Mouse (Mus musculus) heart, postnatal 0 days (tissue): ENCODE results near the gene Fgd3. TPM values are rescaled to one million over a fixed set of nuclear protein-coding genes. Genes with fewer than 3 reads are reported as not detected.

Experiments
- ATAC-seq: fragments of 200-750 bp; cut with Nextera tagmentation; 2 replicates; pipeline ENCODE4 v1.8.0; 2017; ENCODE audit warnings: low read depth, moderate number of reproducible peaks, moderate library complexity; ENCODE audit not compliant: insufficient read depth
- DNase-seq: peaks from one replicate; pipeline ENCODE4 v3.0.0-alpha.2; 2016; ENCODE audit warnings: low spot score
- H3K27ac ChIP-seq: fragments of 300-500 bp; sonication (generic); 2 replicates; pipeline ENCODE4 v1.5.1; 2014; ENCODE audit warnings: low read depth, mild to moderate bottlenecking
- H3K27me3 ChIP-seq: fragments of 300-500 bp; sonication (generic); 2 replicates; pipeline ENCODE4 v1.6.1; 2014; ENCODE audit warnings: low read length, mixed read lengths; ENCODE audit not compliant: control insufficient read depth, insufficient read depth
- H3K36me3 ChIP-seq: fragments of 300-500 bp; sonication (generic); replicated peaks from 2 replicates; pipeline ENCODE4 v1.6.1; 2014; ENCODE audit warnings: low read length, mixed read lengths; ENCODE audit not compliant: control insufficient read depth, insufficient read depth
- H3K4me1 ChIP-seq: fragments of 300-500 bp; sonication (generic); 2 replicates; pipeline ENCODE4 v1.6.1; 2014; ENCODE audit warnings: antibody characterized with exemption; ENCODE audit not compliant: control insufficient read depth, insufficient read depth
- H3K4me2 ChIP-seq: fragments of 300-500 bp; sonication (generic); 2 replicates; pipeline ENCODE4 v1.6.1; 2014; ENCODE audit warnings: low read depth, mild to moderate bottlenecking, low read length, moderate library complexity
- H3K4me3 ChIP-seq: fragments of 300-500 bp; sonication (generic); 2 replicates; pipeline ENCODE4 v1.5.1; 2014; ENCODE audit warnings: low read depth, low read length
- H3K9ac ChIP-seq: fragments of 300-500 bp; sonication (generic); replicated peaks from 2 replicates; pipeline ENCODE4 v1.6.1; 2014; ENCODE audit warnings: low read depth, low read length, mixed read lengths
- H3K9me3 ChIP-seq: fragments of 300-500 bp; sonication (generic); replicated peaks from 2 replicates; pipeline ENCODE4 v1.6.1; 2016; ENCODE audit warnings: low read length; ENCODE audit not compliant: control insufficient read depth
- CTCF ChIP-seq: IDR thresholded peaks from 2 replicates; pipeline ENCODE4 v1.5.1; 2016; ENCODE audit warnings: antibody characterized with exemption, control low read depth, low read depth
- EP300 ChIP-seq: IDR thresholded peaks from 2 replicates; pipeline ENCODE4 v1.6.1; 2016; ENCODE audit warnings: antibody characterized with exemption, low read depth
- WGBS: fragments of 180-500 bp; shearing (Covaris S2); extraction: QIAGEN DNeasy Blood & Tissue Kit; methylation state at CpG from one replicate; pipeline ENCODE4 v1.1.7; 2014; 5-methylcytosine and 5-hydroxymethylcytosine counted together
- polyA plus RNA-seq: library from polyadenylated mRNA; unstranded; fragments of >200 nt; fragmentation: Nextera tagmentation; extraction: Ambion mirVana; gene quantifications from 2 replicates; pipeline ENCODE4 v1.2.1, GENCODE M21; 2015
- total RNA-seq: library from RNA; depleted of rRNA; stranded (reverse); fragments of >200 nt; gene quantifications from 2 replicates; pipeline ENCODE4 v1.2.3, GENCODE M21; 2014; ENCODE audit warnings: low replicate concordance

Fgd3 gene
- total and polyA plus RNA-seq, 2 experiments from 2014 or later: 0.05 to 1.6 TPM

DNA sequence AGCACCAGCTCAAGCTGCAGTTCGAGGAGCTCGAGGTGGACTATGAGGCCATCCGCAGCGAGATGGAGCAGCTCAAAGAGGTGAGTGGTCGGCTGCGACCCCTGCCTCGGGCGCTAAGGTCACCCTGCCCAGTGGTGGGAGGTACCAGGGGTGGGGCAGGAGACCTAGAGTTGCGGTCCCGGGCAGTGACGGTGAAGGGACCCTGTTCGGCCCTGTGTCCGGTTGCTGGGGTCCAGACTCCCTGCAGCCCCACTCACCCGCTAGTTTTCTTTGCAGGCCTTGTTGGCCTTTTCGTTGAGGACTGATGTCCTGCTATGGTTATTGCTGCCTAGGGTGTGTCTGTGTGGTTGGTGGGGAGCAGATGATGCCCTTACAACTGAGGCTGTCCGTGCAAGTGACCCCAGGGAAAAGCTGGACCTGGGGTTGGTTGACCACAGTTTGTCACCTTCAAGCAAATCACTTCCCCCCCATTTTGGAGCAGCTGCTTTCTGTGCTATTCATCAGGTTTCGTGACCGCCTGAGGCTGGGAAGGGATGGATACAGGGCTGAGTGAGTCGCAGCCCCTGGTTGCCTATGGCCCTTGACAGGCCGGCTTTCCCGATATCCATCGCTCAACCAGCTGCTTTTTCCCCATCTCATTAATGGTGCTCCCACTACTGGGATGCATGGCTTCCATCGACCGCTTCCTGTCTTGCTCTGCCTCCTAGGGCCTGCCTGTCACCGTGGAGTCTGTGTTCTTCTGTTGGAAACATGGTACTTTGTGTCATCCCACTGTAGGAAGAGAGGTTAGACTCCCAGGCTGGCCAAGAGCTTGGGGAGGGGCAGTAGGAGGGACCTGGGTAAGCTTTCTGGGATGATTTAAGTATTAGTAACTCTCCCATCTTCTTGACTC, 22.0 kb upstream of the Fgd3 start:
- TF ChIP-seq EP300 (no peak), CTCF (no peak)
- peak overlapping the region; percentile 79 for H3K4me2 ChIP-seq
- H3K36me3 ChIP-seq: no peaks in the 10 kb centered on the region
- H3K4me3 ChIP-seq: peak overlapping the region; percentile 69
- ATAC-seq (peak; percentile 1; the same call in 1 of the 2 replicates), DNase-seq (no peak)
- 4% methylated on average over 25 of the region's 25 CpGs for WGBS
- H3K9ac ChIP-seq: peak overlapping the region; percentile 82
- H3K27me3 ChIP-seq: no peaks in the 10 kb centered on the region
- H3K9me3 ChIP-seq: no peaks in the 10 kb centered on the region
- H3K4me1 ChIP-seq: peaks cover 54% of the 10 kb centered on the region
- peak overlapping the region; percentile 65 for H3K27ac ChIP-seq

- peak within 1 kb of the TSS; percentile 82 for H3K9ac ChIP-seq
- no peaks in the 10 kb centered on the region for H3K36me3 ChIP-seq
- peaks cover 48% of the 10 kb centered on the region for H3K4me1 ChIP-seq
- TF ChIP-seq CTCF: peak; percentile 16; the same call in 1 of the 2 replicates
- no peak for TF ChIP-seq EP300
- WGBS: under 1% methylated on average over 74 of the region's 74 CpGs
- peak; percentile 97 for DNase-seq
- no peaks in the 10 kb centered on the region for H3K9me3 ChIP-seq
- ATAC-seq: peak; percentile 97
- no peaks in the 10 kb centered on the region for H3K27me3 ChIP-seq
- peak within 1 kb of the TSS; percentile 79 for H3K4me2 ChIP-seq
- peak within 1 kb of the TSS; percentile 69 for H3K4me3 ChIP-seq
- peak within 1 kb of the TSS; percentile 65 for H3K27ac ChIP-seq
Measured at GRCm38 (mm10) chr13:49341012-49341830, 21.1 kb upstream of the Fgd3 start, which contains the start of gene Bicd2. Gene Bicd2 (plus strand): TSS chr13:49341585.

GRCm38 (mm10) chr13:49338893-49339546, 18.9 kb upstream of the Fgd3 start:
- WGBS: 61% methylated on average over 7 of the region's 7 CpGs
- DNase-seq (peak; percentile 55), ATAC-seq (no peak)
- no peaks in the 10 kb centered on the region for H3K27me3 ChIP-seq
- no peak overlapping the region for H3K9ac ChIP-seq
- peaks cover 26% of the 10 kb centered on the region for H3K4me1 ChIP-seq
- H3K4me3 ChIP-seq: no peak overlapping the region
- no peaks in the 10 kb centered on the region for H3K9me3 ChIP-seq
- H3K27ac ChIP-seq: no peak overlapping the region
- no peak overlapping the region for H3K4me2 ChIP-seq
- TF ChIP-seq EP300 (no peak), CTCF (peak; percentile 91)
- no peaks in the 10 kb centered on the region for H3K36me3 ChIP-seq

DNA sequence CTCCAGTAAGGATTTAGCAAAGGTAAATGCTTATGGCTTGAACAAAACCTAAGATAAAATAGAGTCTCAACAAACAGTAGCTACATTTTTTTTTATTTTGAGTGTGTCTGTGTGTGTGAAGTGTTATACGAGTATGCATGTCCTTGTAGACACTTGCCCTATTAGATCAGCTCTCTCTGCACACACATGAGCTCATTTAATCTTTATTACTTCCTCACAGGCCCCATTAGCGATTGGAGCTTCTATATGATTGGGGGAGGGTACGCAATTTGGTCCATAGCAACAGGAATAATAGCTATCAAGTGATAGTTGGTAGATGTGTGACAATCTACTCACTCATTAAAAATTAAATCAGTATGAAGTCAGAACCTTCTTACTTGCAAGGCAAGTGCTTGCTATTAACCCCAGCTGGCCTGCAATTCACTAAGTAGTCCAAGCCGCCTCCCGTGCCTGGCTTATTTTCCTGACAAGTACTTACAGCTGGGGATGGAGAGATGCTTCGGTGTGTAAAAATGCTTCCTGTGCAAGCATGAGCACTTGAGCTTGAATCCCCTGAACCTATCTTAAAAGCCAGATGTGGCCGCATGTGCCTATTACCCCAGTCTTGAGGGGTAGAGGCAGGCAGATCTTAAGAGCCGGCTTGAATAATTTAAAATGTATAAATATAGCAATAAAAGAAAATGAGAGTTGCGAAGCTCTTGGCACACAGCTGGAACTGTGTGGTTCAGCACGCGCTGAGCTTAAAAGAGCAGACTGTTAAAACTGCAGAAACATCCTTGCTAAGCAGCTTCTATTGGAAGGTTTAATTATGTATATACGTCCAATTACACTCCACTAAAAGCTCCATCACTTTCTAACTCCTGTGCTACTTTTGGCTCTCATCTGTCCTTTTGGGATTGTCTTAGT, 15.2 kb upstream of the Fgd3 start:
- H3K4me3 ChIP-seq: no peak overlapping the region
- H3K27ac ChIP-seq: no peak overlapping the region
- H3K9ac ChIP-seq: no peak overlapping the region
- ATAC-seq (no peak), DNase-seq (no peak)
- no peak overlapping the region for H3K4me2 ChIP-seq
- H3K36me3 ChIP-seq: no peaks in the 10 kb centered on the region
- no peak for TF ChIP-seq EP300
- TF ChIP-seq CTCF: no peak
- H3K4me1 ChIP-seq: peaks cover 1% of the 10 kb centered on the region; the same call in 1 of the 2 replicates
- H3K27me3 ChIP-seq: no peaks in the 10 kb centered on the region
- H3K9me3 ChIP-seq: no peaks in the 10 kb centered on the region
- WGBS: 82% methylated on average over 12 of the region's 12 CpGs

- no peak overlapping the region for H3K27ac ChIP-seq
- no peak overlapping the region for H3K4me2 ChIP-seq
- H3K27me3 ChIP-seq: no peaks in the 10 kb centered on the region
- no peak overlapping the region for H3K9ac ChIP-seq
- 47% methylated on average over 2 of the region's 2 CpGs for WGBS
- TF ChIP-seq EP300 (no peak), CTCF (no peak)
- no peak overlapping the region for H3K4me3 ChIP-seq
- DNase-seq (no peak), ATAC-seq (no peak)
- no peaks in the 10 kb centered on the region for H3K4me1 ChIP-seq
- H3K9me3 ChIP-seq: no peaks in the 10 kb centered on the region
- H3K36me3 ChIP-seq: no peaks in the 10 kb centered on the region
Measured at GRCm38 (mm10) chr13:49333250-49333649, 13.1 kb upstream of the Fgd3 start.
